Mouse (Mus musculus): ENCODE measurements around the gene Mob3c. TPM values are rescaled to one million over a fixed set of nuclear protein-coding genes. Genes with fewer than 3 reads are reported as not detected.

Gene Mob3c
- polyA plus RNA-seq, 1 experiment = 15.7 TPM

- no peak for TF ChIP-seq GATA1 (IDR thresholded peaks at IDR 0.05; ENCODE audit: low read length)
Measured at GRCm38 (mm10) chr4:115850631-115851030, 22.7 kb downstream of the Mob3c start.

- TF ChIP-seq GATA1 (IDR thresholded peaks at IDR 0.05; ENCODE audit: low read length) = no peak
Measured at GRCm38 (mm10) chr4:115851569-115851968, 23.7 kb downstream of the Mob3c start.

DNA sequence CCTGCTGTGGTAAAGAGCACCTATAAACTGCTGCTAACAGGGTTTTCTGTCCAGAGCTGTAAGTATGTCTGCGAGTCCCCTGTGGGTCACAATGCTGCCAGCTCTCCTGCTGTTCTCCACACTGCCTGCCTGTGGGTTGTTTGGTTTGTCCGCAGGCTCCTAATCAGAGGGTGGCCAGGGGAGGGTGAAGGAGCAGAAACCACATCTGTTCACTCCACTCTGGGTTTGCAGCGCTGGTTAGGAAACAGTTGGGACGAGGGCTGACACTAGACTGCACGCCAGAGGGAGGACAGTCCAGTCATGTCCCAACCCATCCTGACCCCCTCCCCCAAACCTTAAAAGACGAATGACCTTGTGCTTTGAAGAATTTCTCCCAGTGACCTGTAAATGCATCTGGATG lies 27.2 kb downstream of the Mob3c start:
- TF ChIP-seq GATA1 (IDR thresholded peaks at IDR 0.05; ENCODE audit: low read length) = no peak

GRCm38 (mm10) chr4:115855609-115856008 lies 27.7 kb downstream of the Mob3c start:
- no peak for TF ChIP-seq GATA1 (IDR thresholded peaks at IDR 0.05; ENCODE audit: low read length)

DNA sequence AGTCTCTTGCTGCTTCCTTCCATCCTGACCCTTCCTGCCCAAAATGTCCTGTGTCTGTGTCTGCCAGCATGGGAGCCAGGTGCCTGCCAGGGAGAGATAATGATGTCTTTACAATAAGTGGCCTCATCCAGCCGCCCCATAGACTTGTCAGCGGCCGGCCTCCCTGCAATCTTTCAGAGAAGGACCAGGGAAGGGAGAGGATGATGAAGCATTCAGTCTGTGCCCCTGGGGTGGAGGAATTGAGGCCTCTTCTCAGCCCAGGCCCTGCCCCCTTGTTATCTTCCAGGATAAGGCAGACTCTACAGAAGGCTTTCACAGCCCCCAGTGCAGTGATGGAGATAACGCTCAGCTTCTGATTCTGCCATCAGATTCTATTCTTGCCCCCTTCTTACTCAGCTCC lies 28.4 kb downstream of the Mob3c start:
- peak; percentile 76 for TF ChIP-seq GATA1 (IDR thresholded peaks at IDR 0.05; ENCODE audit: low read length)

GRCm38 (mm10) chr4:115857293-115857883 lies 29.5 kb downstream of the Mob3c start:
- no peak for TF ChIP-seq GATA1 (IDR thresholded peaks at IDR 0.05; ENCODE audit: low read length)

DNA sequence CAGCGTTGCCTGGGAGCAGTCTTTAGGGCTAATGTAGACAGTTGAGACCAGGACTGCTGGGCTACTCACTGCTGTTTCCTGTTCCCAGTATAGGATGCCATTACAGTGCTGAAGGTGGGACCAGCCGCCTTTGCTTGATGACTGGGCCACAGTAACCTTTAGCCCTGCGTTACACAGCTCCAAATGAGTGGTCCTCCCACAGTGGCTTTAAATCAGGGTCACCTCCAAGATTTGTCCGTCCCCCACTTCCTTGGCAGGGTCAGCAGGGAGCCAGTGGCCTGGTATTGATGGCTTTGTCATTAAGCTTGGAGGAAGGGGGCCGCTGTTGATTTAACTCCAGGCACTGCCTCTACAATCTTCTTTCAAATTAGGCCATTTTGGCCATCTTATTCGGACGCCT lies 35.5 kb downstream of the Mob3c start:
- TF ChIP-seq GATA1 (IDR thresholded peaks at IDR 0.05; ENCODE audit: low read length) = no peak

GRCm38 (mm10) chr4:115863880-115864279 lies 36.0 kb downstream of the Mob3c start:
- TF ChIP-seq GATA1 (IDR thresholded peaks at IDR 0.05; ENCODE audit: low read length) = no peak

GRCm38 (mm10) chr4:115869512-115870210 lies 41.8 kb downstream of the Mob3c start:
- TF ChIP-seq GATA1 (IDR thresholded peaks at IDR 0.05; ENCODE audit: low read length) = no peak

- TF ChIP-seq GATA1 (IDR thresholded peaks at IDR 0.05; ENCODE audit: low read length) = no peak
Measured at GRCm38 (mm10) chr4:115873231-115873630, 45.3 kb downstream of the Mob3c start.

- TF ChIP-seq GATA1 (IDR thresholded peaks at IDR 0.05; ENCODE audit: low read length) = no peak
Measured at GRCm38 (mm10) chr4:115878216-115878678, 50.4 kb downstream of the Mob3c start.

GRCm38 (mm10) chr4:115878828-115879227 lies 50.9 kb downstream of the Mob3c start:
- TF ChIP-seq GATA1 (IDR thresholded peaks at IDR 0.05; ENCODE audit: low read length) = no peak

GRCm38 (mm10) chr4:115881183-115881582 lies 53.3 kb downstream of the Mob3c start:
- TF ChIP-seq GATA1 (IDR thresholded peaks at IDR 0.05; ENCODE audit: low read length) = no peak

- TF ChIP-seq GATA1 (IDR thresholded peaks at IDR 0.05; ENCODE audit: low read length) = no peak
Measured at GRCm38 (mm10) chr4:115882195-115882594, 54.3 kb downstream of the Mob3c start.

DNA sequence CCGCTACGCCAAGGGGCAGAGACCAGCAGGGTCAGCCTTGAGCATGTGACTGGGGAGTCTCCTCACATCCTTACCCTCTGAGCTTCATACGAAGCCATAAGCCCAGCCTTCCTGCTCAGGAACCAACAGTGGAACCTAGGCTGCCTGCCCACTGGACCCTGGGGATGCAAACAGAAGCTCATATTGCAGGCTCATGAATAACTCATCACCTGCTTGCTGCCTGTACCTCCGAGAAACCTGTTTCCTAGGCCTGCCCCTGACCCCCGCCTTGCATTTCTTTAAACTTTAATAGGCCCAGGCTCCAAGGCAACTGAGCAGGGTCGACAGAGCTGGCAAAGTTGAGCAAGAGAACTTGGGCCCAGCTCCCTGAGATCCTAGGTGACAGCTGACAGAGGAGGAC lies 56.1 kb downstream of the Mob3c start, which contains the start of gene Kncn:
Kncn (plus strand) TSS at position 379 of the 400 bp plus-strand sequence.
- TF ChIP-seq GATA1 (IDR thresholded peaks at IDR 0.05; ENCODE audit: low read length) = no peak

Other genes starting within 250 kb of the Mob3c start
- gene Cyp4a32, start 227.1 kb upstream of the Mob3c start, polyA plus RNA-seq (2012) = not detected in 2 replicates
- gene Cyp4b1, start 180.4 kb upstream of the Mob3c start, polyA plus RNA-seq (2012) = not detected in 2 replicates
- gene Efcab14, start 90.3 kb upstream of the Mob3c start, polyA plus RNA-seq (2012) = 18.6 and 21.4 TPM in 2 replicates
- gene Tex38, start 47.1 kb upstream of the Mob3c start, polyA plus RNA-seq (2012) = not detected in 2 replicates
- 16.4 and 21.4 TPM in 2 replicates for gene Atpaf1, start 43.3 kb upstream of the Mob3c start, polyA plus RNA-seq (2012)
- gene Mknk1, start 11.1 kb downstream of the Mob3c start, polyA plus RNA-seq (2012) = 35.7 and 36.6 TPM in 2 replicates
- gene Kncn, start 56.3 kb downstream of the Mob3c start, polyA plus RNA-seq (2012) = not detected in 2 replicates
- gene 6430628N08Rik, start 62.6 kb downstream of the Mob3c start, polyA plus RNA-seq (2012) = not detected in 2 replicates
- gene Dmbx1, start 111.8 kb downstream of the Mob3c start, polyA plus RNA-seq (2012) = not detected in 2 replicates
- gene Faah, start 189.8 kb downstream of the Mob3c start, polyA plus RNA-seq (2012) = not detected in 2 replicates
- gene Nsun4, start 225.8 kb downstream of the Mob3c start, polyA plus RNA-seq (2012) = 0.11 and 0.37 TPM in 2 replicates
- gene Uqcrh, start 247.0 kb downstream of the Mob3c start, polyA plus RNA-seq (2012) = 18.6 and 22.9 TPM in 2 replicates
- gene Lrrc41, start 247.2 kb downstream of the Mob3c start, polyA plus RNA-seq (2012) = 37.6 and 60.8 TPM in 2 replicates